Mouse (Mus musculus): ENCODE measurements around the gene Xndc1. TPM values are rescaled to one million over a fixed set of nuclear protein-coding genes. Genes with fewer than 3 reads are reported as not detected.

The Xndc1 gene
- polyA plus RNA-seq, 1 experiment = 21.5 TPM

DNA sequence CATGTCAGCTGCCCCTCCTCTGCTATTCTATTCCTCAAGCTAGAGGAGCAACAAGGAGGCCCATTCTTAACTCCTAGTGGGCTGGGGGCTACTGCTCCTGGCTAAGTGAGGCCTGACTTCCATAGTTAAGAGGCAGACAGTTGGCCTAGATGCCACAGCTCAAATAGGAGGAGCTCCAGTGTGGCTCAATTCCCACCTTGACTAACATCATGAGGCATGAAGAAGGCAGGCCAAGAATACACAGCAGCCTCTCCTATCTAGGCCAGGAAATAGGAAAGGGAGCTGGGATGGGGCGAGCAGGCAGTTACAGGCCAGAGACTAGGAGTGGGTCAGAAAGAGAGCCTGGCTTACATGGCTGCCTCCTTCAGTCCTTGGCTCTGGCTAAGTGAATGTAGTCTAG is 42.9 kb downstream of the Xndc1 start:
- DNase-seq (ENCODE audit: low read depth in 1 of 2, low spot score in 2 of 2) = no peak
- no peak for TF ChIP-seq POLR2A (IDR thresholded peaks at IDR 0.05; ENCODE audit: low read depth, low read length)
- TF ChIP-seq CTCF (IDR thresholded peaks at IDR 0.05; ENCODE audit: extremely low read depth, insufficient read depth, insufficient read length, insufficient replicate concordance) = no peak
- H3K4me3 ChIP-seq (ENCODE audit: extremely low read depth, insufficient read depth, insufficient read length) = no peak overlapping the region
- peaks cover 4% of the 10 kb centered on the region; the same call in 1 of the 2 replicates for H3K4me1 ChIP-seq (ENCODE audit: control insufficient read depth, insufficient read depth, insufficient read length)
- no peaks in the 10 kb centered on the region for H3K27me3 ChIP-seq (ENCODE audit: control insufficient read depth, insufficient read depth, low read length)
- H3K36me3 ChIP-seq (ENCODE audit: control insufficient read depth, insufficient read depth, low read length) = no peaks in the 10 kb centered on the region
- 95% methylated on average over 1 of the region's 1 CpGs for WGBS
- no peak overlapping the region for H3K27ac ChIP-seq (ENCODE audit: insufficient read depth, low read length)

DNA sequence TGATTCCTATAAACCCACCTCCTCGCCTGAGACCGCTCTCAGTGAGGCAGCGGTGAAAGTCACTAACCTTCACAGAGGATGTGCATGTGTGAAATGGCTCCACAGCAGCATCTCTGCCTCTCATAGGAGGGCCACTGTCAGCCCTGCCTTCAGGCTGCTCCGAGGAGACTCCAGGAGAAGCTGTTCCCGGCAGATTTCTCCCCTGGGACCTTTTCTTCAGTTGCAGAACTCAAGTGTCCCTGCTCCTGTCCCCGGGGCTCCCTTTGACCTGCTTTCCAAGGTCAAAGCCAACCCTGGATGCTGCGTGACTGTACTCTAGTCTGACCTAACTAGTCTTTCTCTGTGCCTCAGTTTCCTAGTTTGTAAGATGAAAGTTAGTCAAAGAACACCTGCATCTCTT is 43.9 kb downstream of the Xndc1 start, which contains the start of gene Art5:
Art5 (minus strand) TSS at position 319 of the 400 bp plus-strand sequence.
- Histone ChIP-seq H3K4me3 (ENCODE audit: extremely low read depth, insufficient read depth, insufficient read length) (no peak within 1 kb of the TSS), H3K36me3 (ENCODE audit: control insufficient read depth, insufficient read depth, low read length) (no peaks in the 10 kb centered on the region), H3K27me3 (ENCODE audit: control insufficient read depth, insufficient read depth, low read length) (no peaks in the 10 kb centered on the region), H3K4me1 (ENCODE audit: control insufficient read depth, insufficient read depth, insufficient read length) (peaks cover 4% of the 10 kb centered on the region; the same call in 1 of the 2 replicates), H3K27ac (ENCODE audit: insufficient read depth, low read length) (no peak within 1 kb of the TSS)
- DNase-seq (ENCODE audit: low read depth in 1 of 2, low spot score in 2 of 2) = no peak
- TF ChIP-seq POLR2A (IDR thresholded peaks at IDR 0.05; ENCODE audit: low read depth, low read length) (no peak), CTCF (IDR thresholded peaks at IDR 0.05; ENCODE audit: extremely low read depth, insufficient read depth, insufficient read length, insufficient replicate concordance) (no peak)
- 78% methylated on average over 7 of the region's 7 CpGs for WGBS

GRCm38 (mm10) chr7:102109746-102110145 is 44.4 kb downstream of the Xndc1 start:
- peaks cover 4% of the 10 kb centered on the region; the same call in 1 of the 2 replicates for H3K4me1 ChIP-seq (ENCODE audit: control insufficient read depth, insufficient read depth, insufficient read length)
- TF ChIP-seq POLR2A (IDR thresholded peaks at IDR 0.05; ENCODE audit: low read depth, low read length) = no peak
- TF ChIP-seq CTCF (IDR thresholded peaks at IDR 0.05; ENCODE audit: extremely low read depth, insufficient read depth, insufficient read length, insufficient replicate concordance) = no peak
- 70% methylated on average over 4 of the region's 4 CpGs for WGBS
- DNase-seq (ENCODE audit: low read depth in 1 of 2, low spot score in 2 of 2) = no peak
- H3K27ac ChIP-seq (ENCODE audit: insufficient read depth, low read length) = no peak overlapping the region
- H3K27me3 ChIP-seq (ENCODE audit: control insufficient read depth, insufficient read depth, low read length) = no peaks in the 10 kb centered on the region
- H3K4me3 ChIP-seq (ENCODE audit: extremely low read depth, insufficient read depth, insufficient read length) = no peak overlapping the region
- H3K36me3 ChIP-seq (ENCODE audit: control insufficient read depth, insufficient read depth, low read length) = no peaks in the 10 kb centered on the region

DNA sequence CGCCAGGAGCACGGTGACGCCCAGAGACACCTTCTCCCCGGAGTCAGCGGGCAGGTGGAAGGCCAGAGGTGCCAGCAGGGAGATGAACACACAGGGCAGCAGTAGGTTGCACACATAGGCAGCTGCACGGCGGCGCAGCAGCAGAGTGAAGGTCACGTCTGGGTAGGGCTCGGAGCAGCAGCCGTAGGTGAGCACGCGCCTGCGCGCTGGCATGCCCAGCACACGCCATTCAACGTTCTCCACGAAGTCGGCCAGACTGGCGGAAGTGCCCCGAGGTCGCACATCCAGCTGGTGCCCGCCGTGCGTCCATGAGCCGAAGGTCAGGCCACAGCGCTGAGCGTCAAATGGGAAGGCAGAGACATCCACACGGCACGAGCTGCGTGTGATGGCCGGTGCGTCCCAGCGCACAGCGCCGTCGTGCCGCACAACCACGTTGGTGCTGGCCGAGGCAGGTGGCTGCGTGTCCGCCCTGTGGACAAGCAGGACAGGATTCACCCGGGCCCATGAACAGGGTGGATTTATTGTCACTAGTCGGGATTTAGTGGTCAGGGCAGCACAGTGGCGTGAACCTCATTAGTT is 47.9 kb downstream of the Xndc1 start:
- no peak overlapping the region for H3K4me3 ChIP-seq (ENCODE audit: extremely low read depth, insufficient read depth, insufficient read length)
- no peaks in the 10 kb centered on the region for H3K27me3 ChIP-seq (ENCODE audit: control insufficient read depth, insufficient read depth, low read length)
- TF ChIP-seq POLR2A (IDR thresholded peaks at IDR 0.05; ENCODE audit: low read depth, low read length) = no peak
- no peak for TF ChIP-seq CTCF (IDR thresholded peaks at IDR 0.05; ENCODE audit: extremely low read depth, insufficient read depth, insufficient read length, insufficient replicate concordance)
- H3K36me3 ChIP-seq (ENCODE audit: control insufficient read depth, insufficient read depth, low read length) = no peaks in the 10 kb centered on the region
- no peak overlapping the region for H3K27ac ChIP-seq (ENCODE audit: insufficient read depth, low read length)
- no peak for DNase-seq (ENCODE audit: low read depth in 1 of 2, low spot score in 2 of 2)
- no peaks in the 10 kb centered on the region for H3K4me1 ChIP-seq (ENCODE audit: control insufficient read depth, insufficient read depth, insufficient read length)
- 87% methylated on average over 45 of the region's 45 CpGs for WGBS

DNA sequence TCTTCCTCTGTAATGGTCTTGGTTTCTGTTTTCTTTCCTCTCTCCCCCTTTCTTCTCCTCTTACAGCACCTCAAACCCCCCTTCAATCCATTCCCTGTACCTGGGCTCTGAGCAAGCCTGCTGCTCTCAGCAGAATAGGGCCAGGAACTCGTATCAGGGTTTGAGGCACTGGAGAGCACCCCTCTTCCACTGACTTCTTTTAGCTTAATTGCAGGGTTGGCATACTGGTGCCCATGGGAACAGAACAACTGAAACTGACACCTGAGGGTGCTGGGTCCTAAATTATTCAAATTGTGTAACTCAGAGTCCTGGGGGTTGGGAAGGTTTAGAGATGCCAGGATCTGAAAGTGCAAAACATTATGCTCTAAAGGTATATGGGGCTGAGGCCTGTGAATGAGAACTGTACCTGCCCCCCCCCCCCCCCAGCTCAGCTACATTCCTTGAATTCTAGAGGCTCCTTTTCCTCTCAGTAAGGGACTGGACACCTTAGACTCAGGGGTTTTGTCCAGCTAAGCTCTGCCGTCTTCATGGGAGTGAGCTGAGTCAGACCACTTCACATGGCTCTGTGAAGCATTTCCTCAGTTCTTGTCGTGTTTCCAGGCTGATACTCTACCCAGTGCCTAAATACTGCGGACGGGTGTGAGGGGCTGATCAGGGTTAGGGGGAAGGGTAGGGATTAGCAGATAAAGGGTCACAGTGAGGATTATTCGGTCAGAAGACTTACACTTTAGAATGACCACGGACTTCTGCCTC is 51.4 kb downstream of the Xndc1 start, which contains the start of gene Chrna10:
Chrna10 (minus strand) TSS at position 250 of the 753 bp plus-strand sequence.
- H3K27me3 ChIP-seq (ENCODE audit: control insufficient read depth, insufficient read depth, low read length) = no peaks in the 10 kb centered on the region
- H3K4me1 ChIP-seq (ENCODE audit: control insufficient read depth, insufficient read depth, insufficient read length) = no peaks in the 10 kb centered on the region
- H3K27ac ChIP-seq (ENCODE audit: insufficient read depth, low read length) = no peak within 1 kb of the TSS
- TF ChIP-seq CTCF (IDR thresholded peaks at IDR 0.05; ENCODE audit: extremely low read depth, insufficient read depth, insufficient read length, insufficient replicate concordance) (no peak), POLR2A (IDR thresholded peaks at IDR 0.05; ENCODE audit: low read depth, low read length) (no peak)
- H3K36me3 ChIP-seq (ENCODE audit: control insufficient read depth, insufficient read depth, low read length) = peaks cover 20% of the 10 kb centered on the region
- no peak within 1 kb of the TSS for H3K4me3 ChIP-seq (ENCODE audit: extremely low read depth, insufficient read depth, insufficient read length)
- 69% methylated on average over 7 of the region's 7 CpGs for WGBS
- no peak for DNase-seq (ENCODE audit: low read depth in 1 of 2, low spot score in 2 of 2)

GRCm38 (mm10) chr7:102117382-102117781 is 52.1 kb downstream of the Xndc1 start:
- no peaks in the 10 kb centered on the region for H3K4me1 ChIP-seq (ENCODE audit: control insufficient read depth, insufficient read depth, insufficient read length)
- TF ChIP-seq CTCF (IDR thresholded peaks at IDR 0.05; ENCODE audit: extremely low read depth, insufficient read depth, insufficient read length, insufficient replicate concordance) = no peak
- no peak for TF ChIP-seq POLR2A (IDR thresholded peaks at IDR 0.05; ENCODE audit: low read depth, low read length)
- DNase-seq (ENCODE audit: low read depth in 1 of 2, low spot score in 2 of 2) = no peak
- no peak overlapping the region for H3K4me3 ChIP-seq (ENCODE audit: extremely low read depth, insufficient read depth, insufficient read length)
- no peak overlapping the region for H3K27ac ChIP-seq (ENCODE audit: insufficient read depth, low read length)
- peaks cover 26% of the 10 kb centered on the region for H3K36me3 ChIP-seq (ENCODE audit: control insufficient read depth, insufficient read depth, low read length)
- 76% methylated on average over 6 of the region's 6 CpGs for WGBS
- no peaks in the 10 kb centered on the region for H3K27me3 ChIP-seq (ENCODE audit: control insufficient read depth, insufficient read depth, low read length)

DNA sequence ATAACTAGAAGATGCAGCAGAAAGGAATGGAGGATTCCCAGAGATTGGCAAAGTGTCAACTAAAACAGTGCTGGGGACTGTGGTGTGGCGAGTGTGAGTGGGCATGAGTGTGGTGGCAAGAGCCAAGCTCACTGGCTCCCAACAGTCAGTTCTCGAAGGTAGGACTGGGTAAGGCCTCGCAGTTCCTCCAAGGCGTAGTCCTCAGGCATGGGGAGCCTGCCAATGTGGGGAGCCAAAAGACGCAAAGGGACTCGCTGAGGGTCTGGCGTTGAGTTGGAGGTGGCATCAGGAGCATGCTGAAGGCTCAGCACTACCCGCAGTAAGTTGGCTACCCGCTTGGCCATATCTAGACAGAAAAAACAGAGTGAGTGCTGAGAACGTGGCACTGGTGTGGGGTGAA is 55.0 kb downstream of the Xndc1 start:
- H3K4me1 ChIP-seq (ENCODE audit: control insufficient read depth, insufficient read depth, insufficient read length) = no peaks in the 10 kb centered on the region
- TF ChIP-seq POLR2A (IDR thresholded peaks at IDR 0.05; ENCODE audit: low read depth, low read length) (no peak), CTCF (IDR thresholded peaks at IDR 0.05; ENCODE audit: extremely low read depth, insufficient read depth, insufficient read length, insufficient replicate concordance) (no peak)
- no peak overlapping the region for H3K4me3 ChIP-seq (ENCODE audit: extremely low read depth, insufficient read depth, insufficient read length)
- no peak for DNase-seq (ENCODE audit: low read depth in 1 of 2, low spot score in 2 of 2)
- 95% methylated on average over 10 of the region's 10 CpGs for WGBS
- H3K27me3 ChIP-seq (ENCODE audit: control insufficient read depth, insufficient read depth, low read length) = no peaks in the 10 kb centered on the region
- no peak overlapping the region for H3K27ac ChIP-seq (ENCODE audit: insufficient read depth, low read length)
- peaks cover 54% of the 10 kb centered on the region for H3K36me3 ChIP-seq (ENCODE audit: control insufficient read depth, insufficient read depth, low read length)
